Mouse (Mus musculus): ENCODE results near the gene Dact3.

GRCm38 (mm10) chr7:16845072-16845819 lies 29.9 kb upstream of the Dact3 start:
- TF ChIP-seq EP300 (optimal IDR thresholded peaks at IDR 0.05) (no peak), CTCF (IDR thresholded peaks at IDR 0.05; ENCODE audit: low read depth) (no peak)
